Mouse (Mus musculus): Measurements from ENCODE around the gene Spaca3.

Gene Spaca3

DNA sequence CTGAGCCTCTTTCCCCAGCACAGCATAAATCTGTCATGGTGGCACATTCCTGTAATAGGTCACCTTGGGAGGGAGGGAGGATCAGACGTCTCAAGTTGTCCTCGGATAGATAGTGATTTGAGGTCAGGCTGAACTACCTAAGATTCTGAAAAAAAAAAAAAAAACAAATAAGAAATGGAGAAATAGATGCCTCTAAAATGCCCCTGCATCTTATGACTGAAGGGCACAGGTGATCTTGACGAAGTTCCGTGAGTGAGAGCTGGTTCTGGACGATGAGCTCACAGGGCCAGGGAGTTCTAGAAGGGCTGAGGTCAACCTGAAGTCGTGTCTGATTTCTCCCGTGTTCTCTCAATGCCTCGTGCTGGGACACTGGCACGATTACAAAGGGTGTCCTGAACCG is at the start of gene Spaca3:
Gene Spaca3, plus strand, starts transcription at position 301 of the 400 bp plus-strand sequence.
- DNase-seq (ENCODE audit: low spot score): no peak

DNA sequence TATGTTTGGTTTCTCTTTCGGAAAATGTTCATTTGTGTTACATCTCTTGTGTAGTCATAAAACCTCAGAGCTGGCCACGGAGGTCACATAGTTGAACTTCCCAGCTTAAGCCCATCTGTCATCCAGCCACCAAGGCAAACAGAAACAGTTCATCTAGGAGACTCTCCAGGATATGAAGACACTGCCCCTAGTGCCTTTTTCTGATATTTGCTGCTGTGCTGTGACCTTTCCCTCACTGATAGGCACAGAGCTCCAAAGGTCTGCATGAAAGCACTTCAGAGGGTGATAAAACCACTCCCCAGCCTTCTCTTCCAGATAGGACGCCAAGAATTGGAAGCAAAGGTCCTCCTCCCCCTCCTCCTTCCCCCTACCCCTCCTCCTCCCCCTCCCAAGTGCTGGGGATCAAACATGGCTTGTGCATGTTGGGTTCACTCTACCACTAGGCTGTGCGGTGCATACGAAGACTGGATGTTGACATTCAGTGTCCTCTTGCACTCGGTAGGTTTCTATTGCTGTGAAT is 49.6 kb upstream of the Spaca3 start:
- DNase-seq (ENCODE audit: low spot score): no peak

DNA sequence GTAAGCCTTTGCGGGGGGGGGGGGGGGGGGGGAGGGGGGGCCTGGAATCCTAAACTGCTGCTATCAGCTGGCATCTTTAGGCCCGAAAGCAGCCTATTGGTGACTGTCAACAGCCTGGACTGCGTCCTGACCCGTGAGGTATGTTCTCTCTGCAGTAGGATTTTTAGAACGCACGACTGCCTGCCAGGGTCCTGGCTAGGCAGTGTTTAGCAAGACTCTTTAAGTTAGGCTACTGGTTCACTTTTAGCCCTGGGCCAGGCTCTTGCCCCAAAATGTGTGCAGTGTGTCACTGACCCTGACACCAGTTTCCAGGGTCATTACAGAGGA is 48.5 kb upstream of the Spaca3 start:
- DNase-seq (ENCODE audit: low spot score): no peak

DNA sequence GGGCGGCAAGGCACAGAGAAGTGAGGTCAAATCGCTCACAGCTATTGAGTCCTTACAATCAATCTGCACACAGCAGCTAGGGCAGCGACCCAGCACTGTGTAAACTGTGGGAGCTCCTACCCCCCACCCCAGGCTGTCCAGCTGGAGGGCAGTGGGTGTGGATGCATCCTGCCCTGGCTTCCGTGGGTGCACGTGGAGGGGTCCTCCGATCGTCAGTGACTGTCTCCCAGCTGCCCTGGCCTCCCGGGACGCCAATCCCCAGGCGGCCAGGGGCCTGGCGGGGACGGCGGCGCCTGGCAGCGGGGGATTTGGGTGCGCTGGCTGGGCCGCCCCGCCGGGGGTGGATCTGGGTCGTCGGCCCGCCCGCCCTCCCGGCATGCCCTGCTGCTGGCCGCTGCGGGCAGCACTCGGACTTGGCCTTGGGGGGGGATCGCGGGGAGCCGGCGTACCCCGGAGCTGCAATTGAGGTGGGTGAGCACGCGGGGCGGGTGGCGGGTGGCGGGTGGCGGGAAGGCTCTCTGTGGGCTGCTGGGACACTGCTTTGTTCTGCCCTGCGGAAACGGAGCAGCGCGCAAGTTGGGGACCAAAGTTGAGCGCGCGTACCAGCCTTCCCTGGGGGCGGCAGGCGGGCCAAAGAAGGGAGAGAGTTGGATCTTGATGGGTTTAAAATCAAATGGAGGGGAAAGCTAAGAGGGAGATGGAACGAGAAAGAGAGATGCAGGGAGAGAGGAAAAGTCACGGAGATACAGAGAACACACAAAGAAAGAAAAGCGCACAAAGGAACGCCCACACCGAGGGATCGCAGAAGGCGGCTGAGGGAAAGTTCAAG is 48.0 kb upstream of the Spaca3 start, which contains the start of gene Tmem98:
Gene Tmem98, plus strand, starts transcription at position 183 of the 829 bp plus-strand sequence.
- peak; percentile 53 for DNase-seq (ENCODE audit: low spot score)

DNA sequence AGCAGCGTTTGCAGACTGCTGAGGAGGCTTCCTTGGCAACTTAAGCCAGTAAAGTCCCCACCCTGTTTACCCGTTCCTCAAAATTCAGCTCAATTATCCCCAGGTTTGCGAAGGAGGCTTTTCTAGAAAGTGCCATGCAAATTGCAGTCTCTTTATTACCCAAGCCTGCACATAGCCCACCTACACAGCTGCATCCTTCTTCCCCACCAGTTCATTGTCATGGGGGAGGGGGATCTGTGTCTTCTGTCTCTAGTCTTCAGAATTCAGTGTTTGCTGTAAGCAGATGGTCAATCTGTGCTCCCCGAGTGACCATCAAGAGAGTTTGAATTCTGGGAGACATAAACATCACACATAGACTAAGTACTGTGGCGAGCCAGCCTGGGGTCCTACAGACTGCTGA is 47.0 kb upstream of the Spaca3 start:
- DNase-seq (ENCODE audit: low spot score): no peak

DNA sequence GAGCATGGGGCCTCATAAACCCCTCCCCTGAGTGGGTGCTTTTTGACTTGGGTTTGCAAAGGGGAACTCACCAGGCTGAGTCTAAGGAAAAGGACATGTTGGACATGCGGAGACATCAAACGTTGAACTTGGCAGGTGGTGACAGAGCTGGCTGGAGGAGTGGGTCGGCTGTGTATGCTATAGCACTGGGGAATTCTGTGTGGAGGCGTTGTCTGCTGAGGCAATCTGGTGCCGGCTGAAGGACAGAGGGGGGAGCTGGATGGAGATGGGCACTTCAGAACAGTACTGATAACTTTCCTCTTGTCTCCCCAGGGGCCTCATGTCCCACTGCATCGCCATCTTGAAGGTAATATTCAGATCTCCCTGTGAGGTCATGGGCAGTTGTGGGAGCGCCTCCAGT is 42.8 kb upstream of the Spaca3 start:
- no peak for DNase-seq (ENCODE audit: low spot score)

DNA sequence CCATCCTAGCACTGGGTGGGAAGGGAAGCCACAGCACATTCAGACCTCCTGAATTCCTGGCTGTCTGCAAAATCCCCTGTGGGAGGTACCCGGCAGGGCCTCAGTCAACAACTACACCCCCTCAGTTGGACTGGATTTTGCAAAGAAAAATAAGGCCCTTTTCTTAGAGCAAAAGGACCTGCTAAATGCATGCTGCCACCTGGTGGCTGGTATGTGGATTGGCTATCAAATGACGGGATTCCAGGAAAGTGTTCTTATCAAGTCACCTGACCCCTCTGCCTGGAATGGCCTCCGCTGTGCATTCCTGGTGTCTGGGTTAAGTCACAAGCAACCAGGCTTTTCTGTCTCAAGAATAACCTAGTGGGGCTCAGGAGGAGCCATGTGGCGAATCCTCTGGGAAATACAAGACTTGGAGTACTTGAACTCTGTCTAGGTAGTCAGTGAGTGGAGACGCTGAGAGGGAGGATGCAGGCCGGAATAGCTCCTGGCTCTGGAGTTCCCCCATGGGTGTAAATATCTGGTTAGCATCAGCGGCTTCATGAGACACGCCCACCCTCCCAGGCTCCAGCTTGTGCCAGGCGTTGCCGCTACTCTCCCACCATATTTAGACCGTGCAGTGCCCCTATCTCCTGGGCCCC is 40.0 kb upstream of the Spaca3 start:
- DNase-seq (ENCODE audit: low spot score): peak; percentile 83

DNA sequence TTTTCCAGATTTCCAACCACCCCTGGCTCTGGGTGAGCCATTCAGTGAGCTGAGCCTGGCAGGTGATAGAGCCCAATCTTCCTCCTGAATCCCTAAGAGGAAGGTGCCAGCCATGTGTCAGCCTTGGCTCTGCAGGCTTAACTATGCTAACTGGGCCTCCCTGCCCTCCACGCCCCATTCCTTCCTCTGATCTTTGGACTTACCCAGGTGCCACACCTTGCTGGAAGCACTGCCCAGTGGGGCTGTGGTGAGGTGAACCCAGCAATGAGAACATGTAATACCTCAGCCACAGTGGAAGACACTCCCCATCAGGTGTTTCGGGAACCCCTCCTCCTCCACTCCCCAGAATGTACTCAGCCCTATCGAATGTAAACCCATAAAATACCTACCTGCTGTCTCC is 38.1 kb upstream of the Spaca3 start:
- DNase-seq (ENCODE audit: low spot score): no peak

DNA sequence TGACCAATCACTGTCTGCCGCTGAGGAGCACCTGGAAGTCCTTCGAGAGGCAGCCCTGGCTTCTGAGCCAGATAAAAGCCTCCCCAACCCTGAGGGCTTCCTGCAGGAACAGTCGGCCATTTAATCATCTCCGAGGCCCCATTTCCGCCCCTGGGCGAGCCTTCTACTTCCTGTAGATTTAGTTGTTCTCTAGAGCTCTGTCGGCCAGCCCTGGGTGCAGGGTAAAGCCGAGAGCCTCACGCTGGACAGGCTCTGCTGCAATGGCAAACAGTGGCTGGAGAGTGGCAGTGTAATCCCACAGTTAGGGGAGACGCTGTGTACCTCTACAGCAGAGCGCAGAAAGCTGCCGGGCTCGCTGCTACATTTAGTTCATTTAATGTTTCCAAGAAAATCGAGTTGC is 36.9 kb upstream of the Spaca3 start:
- DNase-seq (ENCODE audit: low spot score): no peak

DNA sequence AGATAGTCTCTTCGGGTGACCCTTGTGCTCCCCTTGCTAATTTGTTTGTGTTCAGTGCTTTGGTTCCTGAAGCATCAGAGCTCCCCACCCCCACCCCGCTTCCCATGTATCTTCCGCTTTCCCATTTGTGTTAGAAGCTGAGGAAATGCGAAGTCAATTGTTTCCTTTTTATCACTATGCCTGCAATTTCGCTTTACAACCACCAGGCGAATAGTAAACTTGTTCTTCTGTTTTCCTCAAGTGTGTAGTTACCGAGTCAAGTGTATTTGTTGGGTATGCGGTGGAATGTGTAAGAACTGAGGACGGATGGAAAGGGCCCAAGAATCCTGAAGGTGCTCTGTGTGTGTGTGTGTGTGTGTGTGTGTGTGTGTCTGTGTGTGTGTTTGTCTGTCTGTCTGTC is 36.4 kb upstream of the Spaca3 start:
- no peak for DNase-seq (ENCODE audit: low spot score)

DNA sequence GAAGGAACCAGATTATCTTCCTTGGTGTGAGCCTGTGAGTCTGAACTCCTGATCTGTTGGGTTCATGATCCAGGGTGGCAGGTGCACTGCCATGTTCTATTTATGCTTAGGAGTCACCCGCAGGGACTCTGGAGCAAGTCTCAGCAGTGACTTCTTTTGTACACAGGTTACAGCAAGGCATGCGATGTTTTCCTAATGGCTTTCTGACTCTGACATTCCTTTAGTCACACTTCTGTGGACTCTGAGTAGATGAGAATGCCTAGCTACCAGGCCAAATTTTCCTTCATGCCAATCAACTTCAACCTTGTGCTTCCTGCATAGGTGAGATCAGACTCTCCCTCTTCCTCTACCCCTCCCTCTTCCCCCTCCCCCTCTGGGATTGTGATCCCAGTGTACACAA is 22.8 kb upstream of the Spaca3 start:
- DNase-seq (ENCODE audit: low spot score): no peak

DNA sequence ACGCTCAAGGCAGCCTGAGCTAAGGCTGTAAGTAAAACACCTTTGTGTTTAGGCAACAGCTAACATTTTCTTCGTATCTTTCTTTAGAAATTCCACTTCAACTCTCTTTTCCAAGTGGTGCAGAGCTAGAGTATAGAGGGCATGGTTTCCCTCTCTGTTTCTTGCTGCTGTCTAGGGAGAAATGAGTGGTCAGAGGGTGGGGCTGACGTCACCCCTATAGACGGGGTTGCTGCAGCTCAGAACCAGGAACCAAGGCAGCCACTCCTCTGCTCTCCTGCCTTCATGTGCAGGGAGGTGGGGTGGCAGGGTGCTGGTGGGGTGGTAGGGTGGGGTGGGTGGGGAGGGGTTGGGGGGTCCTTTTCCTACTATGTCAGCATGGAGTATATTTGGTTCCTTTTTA is 22.3 kb upstream of the Spaca3 start:
- no peak for DNase-seq (ENCODE audit: low spot score)

DNA sequence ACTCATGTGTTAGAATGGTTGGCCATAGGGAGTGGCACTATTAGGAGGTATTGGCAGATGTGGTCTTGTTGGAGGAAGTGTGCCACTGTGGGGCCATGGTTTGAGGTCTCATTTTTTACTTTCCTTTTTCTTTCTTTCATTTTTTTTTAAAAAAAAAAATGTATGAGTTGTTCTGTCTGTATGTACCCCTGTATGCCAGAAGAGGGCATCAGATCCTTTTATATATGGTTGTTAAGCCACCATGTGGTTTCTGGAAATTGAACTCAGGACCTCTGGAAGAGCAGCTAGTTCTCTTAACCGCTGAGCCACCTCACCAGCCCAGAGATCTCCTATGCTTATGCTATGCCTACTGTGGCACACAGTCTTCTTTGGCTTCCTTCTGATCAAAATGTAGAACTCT is 19.4 kb upstream of the Spaca3 start:
- no peak for DNase-seq (ENCODE audit: low spot score)

DNA sequence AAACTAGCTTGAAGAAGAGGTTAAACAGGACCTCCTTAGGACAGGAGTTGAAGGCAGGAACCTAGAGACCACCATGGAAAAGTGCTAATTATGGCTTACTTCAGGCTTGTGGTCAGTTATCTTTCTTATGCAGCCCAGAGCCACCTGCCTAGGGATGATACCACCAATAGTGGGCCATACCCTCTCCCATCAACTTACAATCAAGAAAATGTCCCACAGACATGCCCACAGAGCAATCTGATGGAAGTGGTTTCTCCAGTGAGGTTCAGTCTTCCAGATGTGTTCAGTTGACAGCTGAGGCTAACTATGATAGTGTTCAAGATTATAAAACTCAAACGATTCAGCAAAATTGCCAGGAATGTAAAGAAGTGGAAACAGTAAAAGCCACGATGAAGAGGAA is 14.7 kb upstream of the Spaca3 start:
- DNase-seq (ENCODE audit: low spot score): no peak

DNA sequence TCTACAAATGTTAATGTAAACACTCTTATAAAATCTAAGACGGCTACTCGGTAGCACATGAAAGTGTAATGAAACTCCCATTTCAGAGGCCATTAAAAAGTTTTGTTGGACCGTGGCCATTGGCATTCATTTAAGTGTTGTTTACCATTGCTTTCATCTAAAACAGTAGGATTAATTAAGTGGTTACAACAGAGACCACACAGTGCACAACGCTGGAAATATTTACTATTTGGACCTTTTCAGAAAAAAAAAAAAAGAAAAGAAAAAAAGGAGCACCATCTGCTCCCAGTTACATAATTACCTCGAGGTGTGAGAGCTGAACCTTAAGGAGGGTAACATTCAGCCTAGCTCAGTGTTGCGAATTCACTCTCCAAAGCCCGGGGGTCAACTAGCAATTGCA is 12.7 kb upstream of the Spaca3 start:
- no peak for DNase-seq (ENCODE audit: low spot score)

DNA sequence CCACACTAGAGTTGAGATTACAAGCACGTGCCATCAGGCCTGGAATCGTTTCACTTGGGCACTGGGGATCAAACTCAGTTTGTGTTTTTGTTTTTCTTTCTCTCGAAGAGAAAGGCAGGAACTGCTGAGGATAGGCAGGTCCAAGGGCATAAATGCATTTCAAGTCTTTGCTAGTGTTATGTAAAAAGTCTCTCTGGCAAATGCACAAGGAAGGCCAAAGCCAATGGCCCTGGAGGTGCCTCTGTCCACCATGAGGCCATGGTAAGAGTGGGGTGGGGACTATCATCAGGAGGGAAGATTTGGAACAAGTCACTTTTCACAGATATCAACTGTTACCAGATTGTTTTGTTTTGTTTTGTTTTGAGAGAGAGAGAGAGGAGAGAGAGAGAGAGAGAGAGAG is 12.1 kb upstream of the Spaca3 start:
- DNase-seq (ENCODE audit: low spot score): no peak

DNA sequence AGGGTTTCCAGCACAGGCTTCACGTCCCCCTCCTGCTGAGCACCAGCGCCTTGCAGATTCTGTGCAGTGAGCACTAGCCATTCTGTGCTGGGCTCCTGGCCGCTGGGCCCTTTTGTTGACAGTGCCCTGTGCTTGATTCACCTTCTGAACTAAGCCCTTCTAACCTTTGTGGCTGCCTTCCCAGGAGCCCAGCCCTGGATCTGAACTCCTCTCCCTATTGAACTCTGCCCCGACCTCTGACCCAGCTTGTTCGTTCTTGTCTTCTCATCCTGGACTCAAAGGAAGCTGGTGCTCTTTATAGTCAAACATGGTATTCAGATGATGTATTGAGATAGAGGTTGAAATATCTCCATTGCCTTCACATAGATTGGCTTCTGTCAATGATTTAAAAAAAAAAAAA is 10.0 kb upstream of the Spaca3 start:
- DNase-seq (ENCODE audit: low spot score): no peak

DNA sequence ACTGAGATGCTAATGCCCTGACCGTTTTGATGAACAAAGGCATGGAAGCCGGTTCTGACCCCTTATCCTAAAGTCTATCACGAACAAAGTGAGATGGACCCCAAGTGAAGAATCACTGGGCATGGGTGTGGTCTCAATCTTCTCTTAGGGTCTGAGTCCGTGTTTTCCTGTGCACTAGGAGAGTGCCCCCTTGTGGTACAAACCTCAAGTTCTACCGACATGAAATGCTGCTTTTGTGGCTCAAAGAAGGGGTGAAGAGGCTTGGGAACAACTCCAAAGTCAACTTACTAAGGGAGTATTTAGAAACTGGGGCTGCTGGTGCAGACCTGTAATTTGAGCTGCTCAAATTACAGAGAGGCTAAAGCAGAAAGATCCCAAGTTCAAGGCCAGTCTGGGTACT is 6.3 kb upstream of the Spaca3 start:
- no peak for DNase-seq (ENCODE audit: low spot score)

DNA sequence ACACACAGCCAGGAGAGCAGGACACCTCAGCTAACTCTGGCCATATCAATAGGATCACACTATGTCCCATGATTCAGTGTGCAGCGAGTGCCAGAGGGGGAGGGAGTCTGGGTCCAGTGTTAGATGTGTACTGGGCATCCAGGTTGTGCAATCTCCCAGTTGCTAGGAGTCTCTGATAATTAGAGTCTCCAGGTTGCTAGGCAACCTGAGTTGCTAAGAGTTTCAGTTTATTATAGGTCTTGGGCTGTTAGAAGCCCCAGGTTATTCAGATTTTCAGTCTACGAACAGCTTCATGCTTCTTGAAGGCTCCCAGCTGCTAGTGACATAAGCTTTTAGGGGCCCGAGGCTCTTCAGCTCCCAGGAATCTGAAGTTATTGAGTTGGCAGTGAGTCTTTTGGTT is 5.2 kb upstream of the Spaca3 start:
- DNase-seq (ENCODE audit: low spot score): no peak

DNA sequence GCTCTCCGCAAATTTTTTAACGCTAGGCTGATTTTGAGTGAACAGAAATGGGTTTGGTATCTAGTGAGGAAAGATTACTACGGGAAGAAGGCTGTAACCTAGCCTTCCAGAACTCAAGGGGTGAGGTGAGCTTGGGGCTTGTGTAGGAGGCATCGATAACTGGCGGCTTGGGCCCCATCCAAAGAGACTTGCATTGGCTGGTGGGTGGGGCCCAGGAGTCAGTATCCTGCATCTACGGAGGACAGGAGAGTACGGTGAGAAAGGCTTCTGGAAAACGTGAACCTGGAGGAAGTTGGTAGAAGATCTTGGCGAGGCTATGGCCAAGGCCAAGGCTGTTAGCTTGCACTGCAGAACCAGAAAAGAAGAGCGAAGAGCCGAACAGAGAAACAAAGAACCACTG is 3.7 kb upstream of the Spaca3 start:
- no peak for DNase-seq (ENCODE audit: low spot score)

DNA sequence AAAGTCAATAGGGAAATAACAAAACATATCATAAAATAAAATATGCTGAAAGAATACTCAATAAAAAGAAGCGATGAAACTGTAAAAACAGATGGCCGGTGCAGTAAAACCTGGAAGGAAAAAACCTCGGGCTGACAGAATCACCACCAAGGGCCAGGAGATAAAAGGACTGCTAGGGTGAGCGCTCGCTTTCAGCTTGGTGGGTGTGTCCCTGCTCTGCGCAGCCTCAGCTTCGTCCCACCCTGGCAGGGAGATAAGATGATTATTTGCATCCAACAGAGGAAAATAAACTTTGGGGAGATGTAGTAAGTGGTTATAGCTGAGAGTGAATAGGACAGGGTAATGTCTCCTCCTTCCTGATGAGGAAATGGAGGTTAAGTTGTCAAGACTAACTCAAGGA is 3.3 kb upstream of the Spaca3 start:
- no peak for DNase-seq (ENCODE audit: low spot score)

DNA sequence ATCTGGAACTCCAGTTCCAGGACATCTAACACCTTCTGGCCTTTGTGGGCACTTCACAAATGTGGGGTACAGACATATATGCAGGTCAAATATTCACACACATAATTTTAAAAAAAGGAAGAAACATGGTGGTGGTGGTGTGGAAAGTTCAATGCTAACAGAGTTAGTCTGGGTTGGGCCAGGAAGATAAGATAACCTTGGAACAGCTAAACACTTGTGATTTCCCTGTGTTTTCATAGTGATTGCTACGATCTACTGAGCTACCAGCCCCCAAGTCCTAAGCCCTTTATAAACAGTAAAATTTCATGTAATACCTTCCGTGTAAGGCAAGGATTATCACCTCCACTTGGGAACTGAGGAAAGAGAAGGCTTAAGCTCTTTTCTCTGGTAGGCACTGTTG is 1.3 kb upstream of the Spaca3 start:
- no peak for DNase-seq (ENCODE audit: low spot score)

DNA sequence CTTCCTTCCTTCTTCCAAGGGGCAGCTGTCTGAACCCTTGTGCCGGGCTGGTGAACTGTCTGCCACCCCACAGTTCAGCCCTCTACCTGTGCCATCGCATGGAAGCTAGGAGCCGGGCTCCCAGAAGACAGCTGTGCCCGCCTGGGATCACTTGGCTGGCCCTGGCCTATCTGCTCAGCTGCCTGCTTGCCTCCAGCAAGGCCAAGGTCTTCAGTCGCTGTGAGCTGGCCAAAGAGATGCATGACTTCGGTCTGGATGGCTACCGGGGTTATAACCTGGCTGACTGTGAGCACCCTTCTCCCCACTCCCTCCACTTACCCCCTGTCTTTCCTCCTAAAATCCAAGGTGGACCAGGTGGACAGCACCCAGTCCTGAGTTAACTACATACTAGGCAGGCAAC is 4.8 kb downstream of the Spaca3 start:
- DNase-seq (ENCODE audit: low spot score): no peak

DNA sequence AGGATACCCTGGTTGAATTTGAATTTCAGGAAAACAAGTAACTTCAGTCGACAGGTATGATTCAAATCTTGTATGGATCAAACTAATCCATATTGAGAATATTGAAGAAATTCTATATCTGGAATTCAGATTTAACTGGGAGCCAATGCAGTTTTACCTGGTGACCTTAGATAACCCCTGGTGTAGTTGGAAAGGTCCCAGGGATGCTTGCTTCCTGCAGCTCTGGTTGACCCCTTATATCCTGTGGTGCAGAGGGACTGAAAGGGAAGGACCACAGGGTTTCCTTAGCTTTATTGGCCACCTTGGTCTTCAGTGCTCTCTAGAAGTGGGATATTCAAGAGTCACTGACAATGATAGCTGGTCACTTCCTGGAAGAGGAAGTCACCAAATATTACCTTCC is 9.9 kb downstream of the Spaca3 start:
- no peak for DNase-seq (ENCODE audit: low spot score)
